Mouse (Mus musculus): ENCODE data around the gene Snx29. TPM values are rescaled to one million over a fixed set of nuclear protein-coding genes. Genes with fewer than 3 reads are reported as not detected.
A peak's percentile ranks its signal among the peaks of the same experiment; 100 is the strongest.

Snx29 gene
- polyA plus RNA-seq, 1 experiment: 24.4 TPM

DNA sequence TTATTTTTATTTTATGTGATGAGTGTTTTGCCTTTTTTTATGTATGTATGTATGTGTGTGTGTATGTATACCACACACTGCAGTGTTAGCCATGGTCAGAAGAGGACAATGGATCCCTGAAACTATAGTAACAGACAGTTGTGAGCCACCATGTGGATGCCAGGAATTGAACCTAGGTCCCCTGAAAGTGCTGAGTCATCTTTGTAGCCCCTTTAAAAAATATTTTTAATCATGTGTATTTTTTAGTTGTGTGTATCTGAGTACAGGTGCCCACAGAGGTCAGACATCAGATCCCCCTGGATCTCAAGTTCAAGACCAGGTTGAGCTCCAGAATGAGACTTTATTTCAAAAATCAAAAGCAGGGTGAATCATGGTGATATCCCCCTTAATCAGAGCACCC lies 19.0 kb upstream of the Snx29 start:
- TF ChIP-seq POLR2A (IDR thresholded peaks at IDR 0.05; ENCODE audit: borderline replicate concordance, control insufficient read depth, low read depth, low read length) (no peak), CTCF (IDR thresholded peaks at IDR 0.05; ENCODE audit: control insufficient read depth, insufficient read depth, low read length) (no peak)
- Histone ChIP-seq H3K4me1 (ENCODE audit: control insufficient read depth, insufficient read depth, low read length) (no peaks in the 10 kb centered on the region), H3K27ac (ENCODE audit: control insufficient read depth, insufficient read depth, low read depth, low read length, poor library complexity) (no peak overlapping the region), H3K4me3 (replicated peaks; ENCODE audit: control insufficient read depth, low read depth, low read length) (no peak overlapping the region)

DNA sequence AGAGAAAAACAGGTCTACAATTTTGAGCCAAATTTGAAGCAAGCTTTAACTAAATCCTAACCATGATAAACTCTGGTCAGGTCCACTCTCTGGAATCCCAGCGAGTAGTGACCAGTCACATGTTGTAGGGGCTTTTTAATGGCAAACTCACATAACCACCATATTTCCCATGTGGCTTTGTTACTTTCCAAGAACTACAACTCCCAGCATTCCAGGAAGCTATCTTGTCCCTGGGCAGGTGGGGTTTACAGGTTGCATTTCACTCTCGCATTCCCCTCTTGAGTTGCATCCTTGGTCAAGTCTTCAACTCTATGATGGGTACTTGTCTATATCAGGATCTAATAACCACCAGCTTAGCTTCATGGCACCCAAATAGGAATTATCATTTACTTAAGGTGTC lies 17.2 kb upstream of the Snx29 start:
- Histone ChIP-seq H3K4me1 (ENCODE audit: control insufficient read depth, insufficient read depth, low read length) (no peaks in the 10 kb centered on the region), H3K4me3 (replicated peaks; ENCODE audit: control insufficient read depth, low read depth, low read length) (no peak overlapping the region), H3K27ac (ENCODE audit: control insufficient read depth, insufficient read depth, low read depth, low read length, poor library complexity) (no peak overlapping the region)
- 82% methylated on average over 2 of the region's 2 CpGs for WGBS
- TF ChIP-seq CTCF (IDR thresholded peaks at IDR 0.05; ENCODE audit: control insufficient read depth, insufficient read depth, low read length): no peak
- no peak for TF ChIP-seq POLR2A (IDR thresholded peaks at IDR 0.05; ENCODE audit: borderline replicate concordance, control insufficient read depth, low read depth, low read length)

DNA sequence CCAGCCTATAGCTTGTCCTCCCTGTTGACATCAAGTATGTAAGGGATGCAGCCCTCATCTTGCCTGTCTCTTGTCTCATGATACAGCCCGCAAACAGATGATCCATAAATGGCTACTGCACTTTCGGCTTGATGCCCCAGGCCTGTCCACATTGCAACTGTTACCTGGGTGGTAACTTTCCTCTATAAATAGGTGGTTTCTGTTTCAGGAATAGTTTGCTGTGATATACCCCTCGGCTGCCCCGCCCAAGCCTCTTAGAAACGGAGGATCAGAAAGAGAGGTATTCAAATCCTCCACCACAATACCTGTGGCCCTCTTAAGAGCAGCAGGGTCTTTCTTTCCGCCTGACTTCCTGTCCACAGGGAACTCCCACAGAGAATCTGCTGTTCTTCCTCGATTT lies 9.2 kb upstream of the Snx29 start, which contains the start of gene Tnfrsf17:
Gene Tnfrsf17 (plus strand): TSS at position 301 of the 400 bp plus-strand sequence.
- H3K27ac ChIP-seq (ENCODE audit: control insufficient read depth, insufficient read depth, low read depth, low read length, poor library complexity): no peak within 1 kb of the TSS
- no peak within 1 kb of the TSS for H3K4me3 ChIP-seq (replicated peaks; ENCODE audit: control insufficient read depth, low read depth, low read length)
- 68% methylated on average over 7 of the region's 7 CpGs for WGBS
- no peak for TF ChIP-seq CTCF (IDR thresholded peaks at IDR 0.05; ENCODE audit: control insufficient read depth, insufficient read depth, low read length)
- TF ChIP-seq POLR2A (IDR thresholded peaks at IDR 0.05; ENCODE audit: borderline replicate concordance, control insufficient read depth, low read depth, low read length): no peak
- H3K4me1 ChIP-seq (ENCODE audit: control insufficient read depth, insufficient read depth, low read length): peaks cover 9% of the 10 kb centered on the region

DNA sequence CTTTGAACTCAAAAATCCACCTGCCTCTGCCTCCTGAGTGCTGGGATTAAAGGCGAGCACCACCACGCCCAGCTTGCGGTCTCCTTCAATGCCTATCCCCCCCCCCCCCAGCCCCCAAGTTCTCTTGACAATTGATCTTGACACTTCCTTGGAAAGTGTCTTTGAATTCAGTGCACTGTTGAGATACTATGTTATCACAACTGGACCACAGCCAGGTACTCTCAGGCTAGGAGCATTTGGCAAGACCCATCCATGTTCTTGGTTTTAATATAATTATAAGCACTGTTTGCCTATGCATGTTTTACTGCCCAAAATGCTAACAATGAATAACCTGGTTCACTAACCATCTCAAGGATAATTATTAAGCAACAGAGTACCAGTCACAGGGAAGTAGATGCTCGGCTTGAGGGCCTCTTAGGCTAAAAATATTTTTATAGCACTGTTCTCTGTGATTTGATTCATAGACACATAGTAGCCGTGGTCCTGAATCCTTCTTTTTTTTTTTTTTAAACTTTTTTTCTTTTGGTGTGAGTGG lies 6.9 kb upstream of the Snx29 start:
- peaks cover 9% of the 10 kb centered on the region for H3K4me1 ChIP-seq (ENCODE audit: control insufficient read depth, insufficient read depth, low read length)
- TF ChIP-seq CTCF (IDR thresholded peaks at IDR 0.05; ENCODE audit: control insufficient read depth, insufficient read depth, low read length) (no peak), POLR2A (IDR thresholded peaks at IDR 0.05; ENCODE audit: borderline replicate concordance, control insufficient read depth, low read depth, low read length) (no peak)
- no peak overlapping the region for H3K4me3 ChIP-seq (replicated peaks; ENCODE audit: control insufficient read depth, low read depth, low read length)
- H3K27ac ChIP-seq (ENCODE audit: control insufficient read depth, insufficient read depth, low read depth, low read length, poor library complexity): no peak overlapping the region
- 53% methylated on average over 5 of the region's 5 CpGs for WGBS

DNA sequence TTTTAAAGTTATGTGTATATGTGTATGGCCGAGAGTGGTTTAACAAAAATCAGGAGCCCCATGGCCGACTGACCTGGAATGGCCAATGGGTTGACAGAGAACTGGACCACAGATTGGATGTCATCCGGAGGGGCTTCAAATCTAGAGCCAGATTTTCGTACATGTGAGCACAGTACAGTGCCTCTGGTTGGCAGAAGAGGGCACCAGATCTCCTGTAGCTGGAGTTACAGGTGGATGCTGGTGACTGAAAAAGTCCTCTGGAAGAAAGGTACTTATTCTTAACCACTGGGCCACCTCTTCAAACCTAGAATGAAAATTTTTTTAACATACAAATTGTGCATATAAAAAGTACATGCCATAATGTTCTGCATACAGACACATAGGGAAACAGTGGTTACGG lies 6.0 kb upstream of the Snx29 start:
- Histone ChIP-seq H3K27ac (ENCODE audit: control insufficient read depth, insufficient read depth, low read depth, low read length, poor library complexity) (no peak overlapping the region), H3K4me3 (replicated peaks; ENCODE audit: control insufficient read depth, low read depth, low read length) (no peak overlapping the region), H3K4me1 (ENCODE audit: control insufficient read depth, insufficient read depth, low read length) (peaks cover 9% of the 10 kb centered on the region)
- 69% methylated on average over 5 of the region's 5 CpGs for whole genome bisulfite sequencing
- no peak for TF ChIP-seq POLR2A (IDR thresholded peaks at IDR 0.05; ENCODE audit: borderline replicate concordance, control insufficient read depth, low read depth, low read length)
- TF ChIP-seq CTCF (IDR thresholded peaks at IDR 0.05; ENCODE audit: control insufficient read depth, insufficient read depth, low read length): peak; percentile 19; the same call in 1 of the 2 replicates

DNA sequence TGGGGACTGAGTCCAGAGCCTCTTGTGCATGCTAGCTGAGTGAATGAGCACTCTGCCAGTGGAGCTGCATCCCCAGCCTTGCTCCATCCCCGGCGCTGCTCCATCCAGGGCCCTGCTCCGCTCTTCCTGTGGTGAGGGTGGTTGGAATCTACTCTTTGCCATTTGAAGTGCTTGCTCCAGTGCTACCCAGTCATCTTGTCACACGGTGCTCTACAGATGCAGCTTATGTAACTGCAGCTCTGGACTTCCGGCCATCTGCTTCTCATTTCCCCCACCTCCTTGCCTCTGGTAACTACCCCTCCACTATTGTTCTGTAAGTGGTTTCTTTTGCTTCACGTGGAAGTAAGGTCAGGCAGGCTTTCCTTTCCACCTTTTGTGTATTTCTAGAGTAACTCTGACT lies 5.4 kb upstream of the Snx29 start:
- 4% methylated on average over 6 of the region's 6 CpGs for WGBS

DNA sequence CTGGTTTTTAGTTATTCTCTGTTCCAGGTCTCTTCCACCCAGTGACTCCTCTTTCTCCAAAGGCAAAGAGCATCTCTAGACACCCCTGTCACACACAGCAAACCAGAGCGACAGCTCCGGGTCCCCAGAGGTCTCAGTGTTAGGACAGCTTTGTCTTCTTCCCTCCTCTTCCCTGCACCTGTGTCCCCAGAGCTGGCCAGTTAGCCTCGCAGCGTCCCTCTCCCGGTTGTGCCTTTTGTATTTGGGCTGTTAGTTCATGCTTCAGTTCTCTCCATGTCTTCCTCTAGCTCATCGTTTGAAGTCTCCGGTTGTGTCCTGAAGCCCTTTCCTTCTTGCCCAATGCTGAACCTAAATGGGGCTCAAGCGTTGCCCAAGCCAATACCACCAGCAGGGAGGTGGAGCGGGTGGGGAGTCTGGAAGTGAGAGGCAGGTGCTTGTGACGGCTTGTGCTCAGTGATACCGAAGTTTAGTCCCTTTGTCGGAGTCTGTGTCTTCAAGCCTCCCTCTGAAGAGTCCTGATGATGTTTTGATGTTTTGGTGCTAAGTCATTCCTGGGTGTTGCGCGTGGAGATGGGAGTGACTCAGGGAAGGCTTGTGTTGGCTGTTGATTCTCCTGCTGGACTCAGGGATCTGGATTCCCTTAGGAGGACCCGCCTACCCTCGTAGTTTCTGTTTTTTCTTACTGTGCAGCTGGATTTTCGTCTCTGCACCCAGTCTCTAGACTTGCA lies 780 bp downstream of the Snx29 start:
- Histone ChIP-seq H3K27ac (ENCODE audit: control insufficient read depth, insufficient read depth, low read depth, low read length, poor library complexity) (peak overlapping the region; percentile 37), H3K4me3 (replicated peaks; ENCODE audit: control insufficient read depth, low read depth, low read length) (peak overlapping the region; percentile 78), H3K4me1 (ENCODE audit: control insufficient read depth, insufficient read depth, low read length) (peaks cover 2% of the 10 kb centered on the region; the same call in 1 of the 2 replicates)
- TF ChIP-seq POLR2A (IDR thresholded peaks at IDR 0.05; ENCODE audit: borderline replicate concordance, control insufficient read depth, low read depth, low read length): no peak
- TF ChIP-seq CTCF (IDR thresholded peaks at IDR 0.05; ENCODE audit: control insufficient read depth, insufficient read depth, low read length): no peak
- 10% methylated on average over 17 of the region's 17 CpGs for WGBS

More for the DNA sequence above, 5.4 kb upstream of the Snx29 start:
- no peak overlapping the region for H3K4me3 ChIP-seq (replicated peaks; ENCODE audit: control insufficient read depth, low read depth, low read length)
- TF ChIP-seq POLR2A (IDR thresholded peaks at IDR 0.05; ENCODE audit: borderline replicate concordance, control insufficient read depth, low read depth, low read length) (no peak), CTCF (IDR thresholded peaks at IDR 0.05; ENCODE audit: control insufficient read depth, insufficient read depth, low read length) (no peak)
- H3K27ac ChIP-seq (ENCODE audit: control insufficient read depth, insufficient read depth, low read depth, low read length, poor library complexity): peak overlapping the region; percentile 64
- H3K4me1 ChIP-seq (ENCODE audit: control insufficient read depth, insufficient read depth, low read length): peaks cover 9% of the 10 kb centered on the region

DNA sequence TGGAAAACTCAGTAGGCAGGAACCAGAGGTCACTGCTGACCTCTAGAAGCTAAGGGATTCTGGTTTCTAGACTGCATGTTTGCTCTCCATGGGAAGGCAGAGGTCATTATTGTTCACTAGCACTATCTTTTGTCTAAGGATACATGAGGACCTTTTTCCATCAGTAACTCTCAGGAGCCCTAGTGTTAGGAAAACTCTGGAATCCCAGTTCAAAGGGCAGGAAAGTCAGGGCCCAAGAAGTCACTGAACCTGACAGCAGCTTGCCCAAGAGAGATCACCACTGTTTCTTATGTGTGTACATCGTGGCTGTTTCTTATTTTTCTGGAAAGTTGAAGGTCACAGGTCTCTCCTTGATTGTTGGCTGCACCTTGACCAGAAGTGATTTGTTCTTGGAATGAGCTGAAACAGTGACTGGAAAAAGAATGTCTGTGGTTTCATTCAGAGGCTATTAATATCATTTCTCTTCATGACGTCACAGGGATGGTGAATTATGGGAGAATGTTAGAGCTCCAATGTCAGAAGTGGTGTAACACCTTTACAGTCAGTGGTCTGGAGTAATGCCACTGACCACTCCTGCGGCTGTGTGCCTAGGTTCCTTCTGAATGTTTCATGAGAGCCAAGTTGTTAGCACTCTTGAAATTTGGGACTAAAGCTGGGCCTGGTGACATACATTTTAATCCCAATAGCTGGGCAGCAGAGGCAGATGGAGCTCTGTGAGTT lies 7.5 kb downstream of the Snx29 start:
- no peak overlapping the region for H3K27ac ChIP-seq (ENCODE audit: control insufficient read depth, insufficient read depth, low read depth, low read length, poor library complexity)
- 52% methylated on average over 3 of the region's 3 CpGs for WGBS
- H3K4me1 ChIP-seq (ENCODE audit: control insufficient read depth, insufficient read depth, low read length): no peaks in the 10 kb centered on the region; the same call in 1 of the 2 replicates
- H3K4me3 ChIP-seq (replicated peaks; ENCODE audit: control insufficient read depth, low read depth, low read length): no peak overlapping the region
- TF ChIP-seq CTCF (IDR thresholded peaks at IDR 0.05; ENCODE audit: control insufficient read depth, insufficient read depth, low read length) (no peak), POLR2A (IDR thresholded peaks at IDR 0.05; ENCODE audit: borderline replicate concordance, control insufficient read depth, low read depth, low read length) (no peak)
